Mouse (Mus musculus) myocyte (in vitro differentiated cells): ENCODE measurements around the gene Nfil3.

Experiments
- CEBPB ChIP-seq: IDR thresholded peaks from 2 replicates; pipeline ENCODE4 v1.6.1; 2011; ENCODE audit warnings: mild to moderate bottlenecking, moderate library complexity; ENCODE audit not compliant: poor library complexity, insufficient read depth, severe bottlenecking
- MAX ChIP-seq: IDR thresholded peaks from one replicate; pipeline ENCODE4 v1.6.1; 2011; ENCODE audit warnings: low read depth, mild to moderate bottlenecking, control low read depth
- MYOG ChIP-seq, 3 experiments: IDR thresholded peaks; one replicate each; pipeline ENCODE4 v1.6.1; 2011; ENCODE audit warnings: control low read depth in 2 of 3, low read depth in 2 of 3, mild to moderate bottlenecking in 2 of 3; ENCODE audit not compliant: insufficient read length in 2 of 3, control insufficient read depth in 1 of 3, insufficient read depth in 1 of 3
- POLR2A ChIP-seq: IDR thresholded peaks from one replicate; pipeline ENCODE4 v1.6.1; 2011; ENCODE audit warnings: low read depth, mild to moderate bottlenecking, control low read depth, moderate library complexity; ENCODE audit not compliant: insufficient read length
- REST ChIP-seq: IDR thresholded peaks from one replicate; pipeline ENCODE4 v1.6.1; 2011; ENCODE audit warnings: mild to moderate bottlenecking, control low read depth, moderate library complexity; ENCODE audit not compliant: insufficient read depth, insufficient read length
- USF1 ChIP-seq: IDR thresholded peaks from one replicate; pipeline ENCODE4 v1.6.1; 2011; ENCODE audit warnings: low read depth, mild to moderate bottlenecking, control low read depth, moderate library complexity

- TF ChIP-seq CEBPB, result no peak
- TF ChIP-seq POLR2A, result no peak
- no peak for TF ChIP-seq REST
- TF ChIP-seq MYOG (IDR thresholded peaks at IDR 0.05; ENCODE audit: control insufficient read depth in 1 of 3, insufficient read depth in 1 of 3, insufficient read length in 2 of 3, low read depth in 2 of 3), result no peak
- TF ChIP-seq USF1, result no peak
- TF ChIP-seq MAX, result no peak
These were observed 62.5 kb downstream of the Nfil3 start for GRCm38 (mm10) chr13:52918333-52918732.
